Mouse (Mus musculus) midbrain, embryonic 16.5 days (tissue): Measurements from ENCODE around the gene Mars. TPM values are rescaled to one million over a fixed set of nuclear protein-coding genes. Genes with fewer than 3 reads are reported as not detected.

Experiments
- ATAC-seq: fragments of 200-750 bp; cut with Nextera tagmentation; 2 replicates; pipeline ENCODE4 v1.8.0; 2017; ENCODE audit warnings: moderate TSS enrichment
- H3K27ac ChIP-seq: fragments of 300-500 bp; sonication (generic); 2 replicates; pipeline ENCODE4 v1.5.1; 2014; ENCODE audit warnings: mild to moderate bottlenecking, low read length, mixed read lengths
- H3K27me3 ChIP-seq: fragments of 300-500 bp; sonication (generic); 2 replicates; pipeline ENCODE4 v1.6.1; 2014; ENCODE audit warnings: low read depth, low read length, mixed read lengths; ENCODE audit not compliant: control insufficient read depth, insufficient read depth
- H3K36me3 ChIP-seq: fragments of 300-500 bp; sonication (generic); 2 replicates; pipeline ENCODE4 v1.6.1; 2014; ENCODE audit warnings: mild to moderate bottlenecking, low read length, moderate library complexity, mixed read lengths; ENCODE audit not compliant: control insufficient read depth, insufficient read depth
- H3K4me1 ChIP-seq: fragments of 300-500 bp; sonication (generic); 2 replicates; pipeline ENCODE4 v1.6.1; 2014; ENCODE audit warnings: mild to moderate bottlenecking, low read length, mixed read lengths; ENCODE audit not compliant: control insufficient read depth, insufficient read depth
- H3K4me2 ChIP-seq: fragments of 300-500 bp; sonication (generic); 2 replicates; pipeline ENCODE4 v1.6.1; 2014; ENCODE audit warnings: mild to moderate bottlenecking, low read length, mixed read lengths
- H3K4me3 ChIP-seq: fragments of 300-500 bp; sonication (generic); 2 replicates; pipeline ENCODE4 v1.5.1; 2014; ENCODE audit warnings: low read depth, mild to moderate bottlenecking, low read length, moderate library complexity, mixed read lengths
- H3K9ac ChIP-seq: fragments of 300-500 bp; sonication (generic); 2 replicates; pipeline ENCODE4 v1.6.1; 2014; ENCODE audit warnings: low read depth, low read length, mixed read lengths
- H3K9me3 ChIP-seq: fragments of 300-500 bp; sonication (generic); replicated peaks from 2 replicates; pipeline ENCODE4 v1.6.1; 2014; ENCODE audit warnings: mild to moderate bottlenecking, low read length, mixed read lengths; ENCODE audit not compliant: control insufficient read depth, poor library complexity, severe bottlenecking
- WGBS: fragments of 180-500 bp; shearing (Covaris S2); extraction: QIAGEN DNeasy Blood & Tissue Kit; methylation state at CpG from one replicate; pipeline ENCODE4 v1.1.7; 2014; 5-methylcytosine and 5-hydroxymethylcytosine counted together
- polyA plus RNA-seq: library from polyadenylated mRNA; unstranded; fragments of >200 nt; fragmentation: Nextera tagmentation; extraction: Ambion mirVana; gene quantifications from 2 replicates; pipeline ENCODE4 v1.2.1, GENCODE M21; 2015

The Mars gene
- 123 and 128 TPM in 2 replicates for polyA plus RNA-seq

- no peaks in the 10 kb centered on the region for H3K9me3 ChIP-seq
- under 1% methylated on average over 64 of the region's 65 CpGs for WGBS
- H3K4me2 ChIP-seq, result peak within 1 kb of the TSS; percentile 76
- no peaks in the 10 kb centered on the region for H3K27me3 ChIP-seq
- H3K4me1 ChIP-seq, result peaks cover 13% of the 10 kb centered on the region
- H3K9ac ChIP-seq, result peak within 1 kb of the TSS; percentile 69
- peak within 1 kb of the TSS; percentile 52 for H3K4me3 ChIP-seq
- H3K36me3 ChIP-seq, result peaks cover 16% of the 10 kb centered on the region
- ATAC-seq, result peak; percentile 98
- H3K27ac ChIP-seq, result peak within 1 kb of the TSS; percentile 76
Observed at GRCm38 (mm10) chr10:127311476-127312355, at the start of gene Mars. Mars (minus strand) TSS chr10:127311786.

- H3K9me3 ChIP-seq, result no peaks in the 10 kb centered on the region
- H3K4me1 ChIP-seq, result no peaks in the 10 kb centered on the region
- 89% methylated on average over 3 of the region's 3 CpGs for WGBS
- H3K27me3 ChIP-seq, result no peaks in the 10 kb centered on the region
- no peaks in the 10 kb centered on the region for H3K36me3 ChIP-seq
- H3K9ac ChIP-seq, result no peak overlapping the region
- H3K4me3 ChIP-seq, result no peak overlapping the region
- no peak overlapping the region for H3K27ac ChIP-seq
- ATAC-seq, result no peak
- H3K4me2 ChIP-seq, result no peak overlapping the region
Observed at GRCm38 (mm10) chr10:127360714-127361113, 49.1 kb upstream of the Mars start.

GRCm38 (mm10) chr10:127355336-127355735, 43.8 kb upstream of the Mars start:
- 52% methylated on average over 10 of the region's 10 CpGs for WGBS

GRCm38 (mm10) chr10:127353909-127354895, 42.6 kb upstream of the Mars start, which contains the start of gene Inhbe:
Inhbe (minus strand) TSS chr10:127354411.
- no peak for ATAC-seq
- H3K4me1 ChIP-seq, result 0 out of 2 replicates have a peak, but pooled peaks cover 3% of the 10 kb centered on the region
- H3K4me3 ChIP-seq, result no peak within 1 kb of the TSS
- H3K36me3 ChIP-seq, result no peaks in the 10 kb centered on the region
- H3K4me2 ChIP-seq, result no peak within 1 kb of the TSS
- no peak within 1 kb of the TSS for H3K27ac ChIP-seq
- H3K27me3 ChIP-seq, result no peaks in the 10 kb centered on the region
- no peak within 1 kb of the TSS for H3K9ac ChIP-seq
- WGBS, result 88% methylated on average over 18 of the region's 18 CpGs
- H3K9me3 ChIP-seq, result no peaks in the 10 kb centered on the region

More at GRCm38 (mm10) chr10:127355336-127355735, 43.8 kb upstream of the Mars start:
- Histone ChIP-seq H3K36me3 (no peaks in the 10 kb centered on the region), H3K4me1 (0 out of 2 replicates have a peak, but pooled peaks cover 3% of the 10 kb centered on the region), H3K4me3 (no peak overlapping the region), H3K27ac (no peak overlapping the region), H3K4me2 (no peak overlapping the region), H3K9ac (no peak overlapping the region), H3K27me3 (no peaks in the 10 kb centered on the region), H3K9me3 (no peaks in the 10 kb centered on the region)
- ATAC-seq, result no peak

GRCm38 (mm10) chr10:127352766-127353165, 41.2 kb upstream of the Mars start:
- no peaks in the 10 kb centered on the region for H3K9me3 ChIP-seq
- no peak overlapping the region for H3K4me3 ChIP-seq
- ATAC-seq, result no peak
- no peaks in the 10 kb centered on the region for H3K36me3 ChIP-seq
- 90% methylated on average over 11 of the region's 11 CpGs for WGBS
- no peak overlapping the region for H3K9ac ChIP-seq
- H3K27me3 ChIP-seq, result no peaks in the 10 kb centered on the region
- H3K4me2 ChIP-seq, result no peak overlapping the region
- no peak overlapping the region for H3K27ac ChIP-seq
- 0 out of 2 replicates have a peak, but pooled peaks cover 3% of the 10 kb centered on the region for H3K4me1 ChIP-seq

- WGBS, result 88% methylated on average over 9 of the region's 9 CpGs
- ATAC-seq, result no peak
Observed at GRCm38 (mm10) chr10:127352187-127352586, 40.6 kb upstream of the Mars start.

GRCm38 (mm10) chr10:127351719-127352118, 40.1 kb upstream of the Mars start:
- H3K9me3 ChIP-seq, result no peaks in the 10 kb centered on the region
- no peaks in the 10 kb centered on the region for H3K27me3 ChIP-seq
- no peak overlapping the region for H3K4me3 ChIP-seq
- H3K27ac ChIP-seq, result no peak overlapping the region
- 74% methylated on average over 8 of the region's 8 CpGs for WGBS
- H3K4me1 ChIP-seq, result 0 out of 2 replicates have a peak, but pooled peaks cover 3% of the 10 kb centered on the region
- no peak overlapping the region for H3K4me2 ChIP-seq
- H3K36me3 ChIP-seq, result no peaks in the 10 kb centered on the region
- no peak overlapping the region for H3K9ac ChIP-seq
- ATAC-seq, result no peak

More at GRCm38 (mm10) chr10:127352187-127352586, 40.6 kb upstream of the Mars start:
- Histone ChIP-seq H3K27ac (no peak overlapping the region), H3K4me3 (no peak overlapping the region), H3K27me3 (no peaks in the 10 kb centered on the region), H3K9ac (no peak overlapping the region), H3K36me3 (no peaks in the 10 kb centered on the region), H3K4me1 (0 out of 2 replicates have a peak, but pooled peaks cover 3% of the 10 kb centered on the region), H3K4me2 (no peak overlapping the region), H3K9me3 (no peaks in the 10 kb centered on the region)

- H3K9me3 ChIP-seq, result no peaks in the 10 kb centered on the region
- H3K27ac ChIP-seq, result no peak overlapping the region
- 90% methylated on average over 8 of the region's 8 CpGs for WGBS
- H3K36me3 ChIP-seq, result no peaks in the 10 kb centered on the region
- H3K4me3 ChIP-seq, result no peak overlapping the region
- no peaks in the 10 kb centered on the region for H3K27me3 ChIP-seq
- H3K4me1 ChIP-seq, result 0 out of 2 replicates have a peak, but pooled peaks cover 3% of the 10 kb centered on the region
- H3K9ac ChIP-seq, result no peak overlapping the region
- 0 out of 2 replicates have a peak, but pooled peaks have one; percentile 21 for ATAC-seq
- no peak overlapping the region for H3K4me2 ChIP-seq
Observed at GRCm38 (mm10) chr10:127351285-127351595, 39.7 kb upstream of the Mars start.
